Mouse (Mus musculus) urinary bladder, adult 18-20 months (tissue): Measurements from ENCODE around the gene Gmps.
A peak's percentile ranks its signal among the peaks of the same experiment; 100 is the strongest.

Source experiments
- DNase-seq, 2 experiments: peaks; one replicate each; pipeline ENCODE4 v3.0.0; 2022; ENCODE audit warnings: low spot score in 2 of 2, mixed read lengths in 2 of 2

Gene Gmps

DNA sequence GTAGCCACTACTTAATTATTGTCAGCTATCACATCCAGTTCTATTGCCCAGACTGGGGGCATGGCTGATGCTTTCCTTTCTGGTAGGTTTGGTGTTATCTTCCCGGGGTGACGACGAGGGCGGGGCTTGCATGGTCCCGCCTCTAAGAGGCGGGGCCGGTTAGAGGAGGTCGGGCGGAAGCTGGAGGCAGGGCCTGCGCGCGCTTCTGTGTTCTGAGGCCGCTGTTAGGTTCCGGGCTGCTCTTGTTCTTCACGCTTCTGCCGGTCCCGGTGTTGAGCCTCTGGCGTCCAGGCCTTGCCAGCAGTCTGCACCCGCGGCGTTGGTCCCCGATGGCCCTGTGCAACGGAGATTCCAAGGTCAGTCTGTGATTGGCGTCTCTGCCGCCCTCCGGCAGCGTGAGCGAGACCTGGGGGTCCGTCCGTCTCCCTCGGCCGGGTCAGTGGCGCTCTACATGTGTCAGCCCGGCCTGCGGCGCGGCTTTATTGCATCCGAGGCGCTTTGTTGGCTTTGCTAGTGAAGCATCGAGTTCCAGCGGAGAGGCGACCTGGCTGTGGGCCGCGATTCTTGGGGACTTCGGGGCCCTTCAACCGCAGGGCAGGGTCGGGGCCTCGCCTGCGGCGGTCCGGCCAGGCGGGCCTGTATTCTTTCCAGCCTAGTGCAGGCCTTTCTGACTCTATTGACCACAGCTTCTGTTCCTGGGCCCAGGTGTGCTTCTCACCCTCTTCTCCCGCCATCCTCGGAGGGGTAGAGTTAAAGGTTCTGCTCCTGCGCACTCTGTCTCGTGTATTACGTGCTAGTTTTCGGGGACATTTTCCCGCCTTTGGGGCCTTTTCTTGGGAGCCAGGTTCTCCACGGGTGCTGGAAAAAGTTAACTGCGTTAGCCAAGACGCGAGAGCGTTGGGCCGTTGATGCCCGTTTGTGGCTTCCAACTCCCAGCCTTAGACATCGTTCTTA lies at the start of gene Gmps:
TSS of gene Gmps (plus strand) at position 152 of the 954 bp plus-strand sequence.
- peak; percentile 87 to 94 for DNase-seq

GRCm38 (mm10) chr3:63928878-63929859 lies 46.7 kb upstream of the Gmps start, which contains the start of gene E130311K13Rik:
Gene E130311K13Rik (minus strand): TSS chr3:63929472.
- DNase-seq = peak; percentile 78 to 94

- no peak for DNase-seq
These were observed 37.0 kb upstream of the Gmps start for GRCm38 (mm10) chr3:63938928-63939327.

DNA sequence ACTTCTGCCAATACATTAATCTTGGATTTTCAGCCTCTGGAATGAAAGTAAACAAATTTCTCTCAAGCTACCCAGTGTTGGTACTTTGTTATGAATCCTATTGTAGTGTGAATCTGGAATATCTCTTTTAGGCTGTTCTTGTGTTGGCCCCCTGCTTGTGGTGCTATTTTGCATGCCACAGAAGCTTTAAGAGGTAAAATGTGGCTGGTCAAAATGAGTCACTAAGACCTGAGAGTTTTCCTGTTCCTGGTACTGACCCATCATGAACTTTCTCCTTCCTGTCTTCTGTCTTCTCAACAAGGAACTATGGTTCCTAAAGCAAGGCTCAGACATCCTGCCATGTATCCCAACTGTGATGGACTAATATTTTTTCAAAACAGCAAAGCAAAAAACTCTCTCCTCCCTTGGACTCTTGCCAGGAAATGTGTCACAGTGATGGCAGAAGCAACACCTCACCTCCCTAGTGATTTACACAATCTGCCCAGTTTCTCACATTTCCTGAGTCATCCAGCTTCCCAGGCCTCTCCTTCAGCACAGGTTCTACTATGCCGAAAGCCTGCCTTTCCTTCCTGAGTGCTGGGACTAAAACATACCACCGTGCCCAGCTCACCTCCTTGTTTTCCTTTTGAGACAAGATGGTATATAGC lies 34.6 kb upstream of the Gmps start:
- DNase-seq = no peak

GRCm38 (mm10) chr3:63949837-63950236 lies 26.1 kb upstream of the Gmps start:
- DNase-seq = no peak

GRCm38 (mm10) chr3:63963421-63964099 lies 12.3 kb upstream of the Gmps start:
- DNase-seq = no peak

DNA sequence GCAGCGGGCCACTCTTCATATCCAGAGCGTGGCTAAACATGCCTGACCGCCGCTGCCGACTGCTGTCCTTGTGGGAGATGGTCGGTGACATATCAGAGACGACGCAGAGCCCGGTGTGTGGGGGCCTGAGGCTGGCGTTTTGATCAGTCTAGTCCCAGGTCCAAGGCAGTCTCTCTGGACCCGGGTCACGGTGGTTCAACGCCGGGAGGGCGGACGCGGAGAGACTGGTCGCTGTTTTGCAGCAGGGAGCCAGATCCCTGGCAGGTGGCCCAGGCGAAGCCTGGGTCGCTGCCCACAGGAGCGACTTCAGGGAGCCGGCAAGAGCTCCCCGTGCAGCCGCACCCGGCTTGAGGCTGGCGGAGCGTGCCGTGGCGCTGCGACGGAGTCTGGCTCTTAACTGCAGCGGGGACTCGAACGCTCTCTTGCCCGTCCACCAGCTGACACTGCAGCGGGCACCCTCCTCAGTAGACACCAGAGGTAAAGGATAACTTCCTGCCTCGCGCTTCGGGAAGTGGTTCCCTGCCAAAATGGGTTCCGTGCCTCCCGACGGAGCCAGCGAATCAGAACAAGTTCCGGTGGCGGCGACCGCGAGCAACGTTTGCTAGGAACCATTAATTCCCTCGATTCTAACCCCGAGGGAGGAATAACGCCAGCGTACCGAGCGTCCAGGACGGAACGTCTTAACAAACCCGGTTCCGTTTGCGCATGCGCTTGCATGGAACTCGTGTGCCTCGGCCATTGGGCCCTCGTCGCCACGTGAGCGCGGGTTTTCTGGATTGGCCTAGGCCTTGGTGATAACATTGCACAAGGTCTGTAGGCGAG lies 11.6 kb upstream of the Gmps start, which contains the start of gene Slc33a1:
TSS of gene Slc33a1 (minus strand) at position 669 of the 822 bp plus-strand sequence.
- peak; percentile 97 to 98 for DNase-seq

DNA sequence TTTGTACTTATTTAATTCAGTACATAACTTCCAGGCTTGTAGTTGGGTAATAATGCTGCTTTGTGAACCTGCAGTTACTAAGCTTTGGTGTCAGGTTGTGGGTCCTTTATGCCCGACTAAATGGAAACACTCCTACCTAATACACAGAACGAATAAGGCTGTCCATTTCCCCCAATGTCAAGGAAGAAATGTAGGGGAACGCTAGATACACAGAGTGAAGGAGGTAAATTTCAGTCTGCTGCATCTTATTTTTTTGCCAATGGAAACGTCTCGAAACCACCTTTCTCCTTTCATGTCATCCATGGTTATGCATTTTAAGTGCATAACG lies 11.0 kb upstream of the Gmps start:
- DNase-seq = no peak

GRCm38 (mm10) chr3:63965929-63966328 lies 10.0 kb upstream of the Gmps start:
- no peak for DNase-seq

- no peak for DNase-seq
These were observed 2.0 kb downstream of the Gmps start for GRCm38 (mm10) chr3:63977895-63978294.

DNA sequence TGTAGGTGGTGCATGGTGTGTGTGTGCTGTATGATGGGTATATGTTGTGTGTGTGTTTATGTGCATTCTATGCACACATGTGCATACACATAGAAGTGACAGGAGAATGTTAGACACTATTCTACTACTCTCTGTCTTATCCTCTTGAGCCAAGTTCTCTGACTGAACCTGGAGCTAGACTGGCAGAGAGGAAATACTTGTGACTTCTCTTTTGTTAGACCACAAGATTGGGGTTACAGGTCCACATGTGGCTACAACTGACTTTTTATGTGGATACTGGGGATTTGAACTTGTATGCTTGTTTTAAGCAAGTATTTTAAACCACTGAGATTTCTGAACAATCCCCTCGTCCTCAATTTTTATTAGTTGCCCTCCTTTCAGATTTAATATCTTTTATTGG lies 10.8 kb downstream of the Gmps start:
- DNase-seq = no peak

DNA sequence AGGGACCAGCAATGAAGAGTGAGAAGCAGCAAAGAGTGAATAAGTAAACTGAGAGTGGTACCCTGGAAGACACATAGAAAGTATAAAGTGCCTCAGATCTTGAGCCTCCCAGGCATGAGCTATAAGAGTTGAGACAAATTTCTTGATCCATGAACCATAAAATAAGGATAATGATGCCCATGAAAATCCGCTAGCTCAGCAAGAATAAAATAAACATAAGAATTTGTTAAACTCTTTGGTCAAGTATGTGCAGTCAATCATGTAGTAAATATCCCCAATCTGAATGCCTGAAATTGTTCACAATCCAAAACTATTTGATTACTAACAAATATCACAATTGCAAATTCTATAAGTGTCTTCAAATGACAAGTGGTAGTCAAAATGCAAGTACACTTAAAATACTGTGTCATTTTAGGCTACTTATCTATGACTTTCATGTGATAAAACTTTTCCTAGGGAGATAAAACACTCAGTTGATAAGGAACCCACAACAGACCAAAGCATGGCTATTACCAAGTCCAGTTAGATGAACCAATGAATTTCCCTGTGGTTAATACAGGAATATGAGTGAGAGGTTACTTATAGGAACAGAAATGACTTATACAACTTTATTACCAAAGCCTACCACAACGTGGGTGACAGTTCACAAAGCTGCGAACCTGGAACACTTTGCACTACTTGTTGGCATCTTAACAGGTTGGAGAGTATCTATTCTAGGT lies 13.0 kb downstream of the Gmps start:
- no peak for DNase-seq

GRCm38 (mm10) chr3:64021436-64021835 lies 45.5 kb downstream of the Gmps start:
- DNase-seq = no peak

- DNase-seq = no peak
These were observed 46.0 kb downstream of the Gmps start for GRCm38 (mm10) chr3:64021867-64022266.

DNA sequence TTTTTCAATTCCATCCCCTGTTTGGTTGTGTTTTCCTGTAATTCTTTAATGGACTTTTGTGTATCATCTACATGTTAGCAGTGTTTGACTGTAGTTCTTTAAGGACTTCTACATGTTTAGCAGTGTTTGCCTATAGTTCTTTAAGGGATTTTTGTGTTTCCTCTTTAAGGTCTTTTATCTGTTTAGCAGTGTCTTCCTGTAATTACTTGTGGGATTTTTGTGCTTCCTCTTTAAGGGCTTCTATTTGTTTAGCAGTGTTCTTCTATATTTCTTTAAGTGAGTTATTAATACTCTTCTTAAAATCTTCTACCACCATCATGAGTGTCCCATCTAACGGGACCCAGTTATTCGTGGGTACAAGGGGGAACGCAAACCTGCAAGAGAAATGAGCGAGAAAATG lies 53.9 kb downstream of the Gmps start:
- no peak for DNase-seq

DNA sequence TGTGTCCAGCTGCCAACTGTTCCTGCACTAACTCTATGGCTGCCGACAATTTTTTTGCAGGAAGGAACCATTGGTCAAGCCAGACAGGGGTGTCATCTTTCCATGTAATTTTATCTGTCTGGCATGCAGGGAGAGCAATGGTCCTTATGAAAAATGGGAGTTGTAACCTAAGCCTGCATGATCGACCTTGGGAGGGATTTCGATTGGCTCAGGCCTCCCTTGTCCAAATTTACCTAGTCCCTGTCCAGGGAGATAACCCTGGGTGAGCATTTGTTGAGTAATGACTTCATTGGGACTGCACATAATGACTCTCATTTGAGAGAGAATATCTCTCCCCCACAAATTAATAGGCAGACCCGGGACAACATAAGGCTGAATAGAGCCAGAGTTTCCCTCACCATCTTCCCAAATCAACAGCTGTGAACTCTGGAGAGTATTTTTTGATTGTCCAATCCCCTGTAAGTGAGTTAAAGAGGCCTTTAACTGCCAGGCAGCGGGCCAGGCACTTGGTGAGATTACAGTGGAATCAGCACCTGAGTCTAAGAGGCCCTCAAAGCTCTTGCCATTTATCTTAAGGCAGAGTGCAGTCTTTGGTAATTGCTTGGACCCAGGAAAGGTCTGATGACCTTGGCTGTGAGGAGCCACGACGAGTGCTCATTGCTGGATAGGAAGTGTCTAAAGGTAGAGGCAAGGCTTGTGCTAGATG lies 62.4 kb downstream of the Gmps start:
- no peak for DNase-seq

DNA sequence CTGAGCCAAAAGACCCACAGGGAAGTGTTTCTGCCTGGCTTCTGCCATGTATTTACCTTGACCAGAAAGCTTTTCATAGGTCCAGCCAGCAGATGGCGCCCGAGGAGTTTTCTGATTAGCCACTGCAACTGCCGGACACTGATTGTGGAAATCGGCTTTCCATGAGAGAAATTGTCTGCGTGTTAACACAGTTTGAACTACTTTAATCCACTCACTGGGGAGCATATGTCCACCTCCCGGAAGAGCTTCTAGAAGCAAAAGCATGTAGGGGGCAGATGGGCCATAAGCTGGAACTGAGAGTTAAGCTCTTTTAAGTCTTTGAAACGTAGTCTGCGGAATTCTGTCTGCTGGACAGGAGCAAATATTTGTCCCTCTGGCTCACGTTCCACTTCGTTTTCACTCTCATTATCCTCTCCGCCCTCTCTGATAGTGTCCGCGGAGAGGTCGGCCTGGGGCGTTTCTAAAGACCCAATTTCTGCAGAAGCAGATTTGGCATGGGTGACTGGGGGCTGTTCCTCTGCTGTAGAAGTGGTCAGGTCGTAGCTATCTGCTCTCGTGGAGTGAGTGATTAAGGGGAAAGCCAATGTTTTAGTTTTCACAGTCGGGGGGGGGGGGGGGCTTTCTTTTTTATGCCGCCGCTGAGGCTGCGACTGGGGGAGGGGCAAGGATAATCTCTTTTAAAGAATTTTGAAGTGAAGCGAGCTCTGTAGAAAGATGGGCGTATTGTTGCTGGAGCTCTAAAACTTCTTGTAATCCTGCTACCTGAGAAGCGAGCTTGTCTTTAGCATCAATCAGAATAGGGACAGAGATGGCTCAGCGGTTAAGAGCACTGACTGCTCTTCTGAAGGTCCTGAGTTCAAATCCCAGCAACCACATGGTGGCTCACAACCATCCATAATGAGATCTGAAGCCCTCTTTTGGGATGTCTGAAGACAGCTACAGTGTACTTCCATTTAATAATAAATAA lies 64.2 kb downstream of the Gmps start:
- peak; percentile 72 to 77 for DNase-seq
